Mouse (Mus musculus) heart, embryonic 13.5 days (tissue): ENCODE results near the gene Lcn5. TPM values are rescaled to one million over a fixed set of nuclear protein-coding genes. Genes with fewer than 3 reads are reported as not detected.

Experiments used
- ATAC-seq: fragments of 200-750 bp; cut with Nextera tagmentation; 2 replicates; pipeline ENCODE4 v1.8.0; 2017; ENCODE audit warnings: moderate TSS enrichment; ENCODE audit not compliant: insufficient number of reproducible peaks, low FRiP score, low TSS enrichment; ENCODE audit errors: extremely low read depth
- H3K27ac ChIP-seq: fragments of 300-500 bp; sonication (generic); replicated peaks from 2 replicates; pipeline ENCODE4 v1.5.1; 2015; ENCODE audit warnings: moderate library complexity, mild to moderate bottlenecking, inconsistent platforms
- H3K27me3 ChIP-seq: fragments of 300-500 bp; sonication (generic); replicated peaks from 2 replicates; pipeline ENCODE4 v1.6.1; 2015; ENCODE audit warnings: mild to moderate bottlenecking, inconsistent platforms
- H3K36me3 ChIP-seq: fragments of 300-500 bp; sonication (generic); 2 replicates; pipeline ENCODE4 v1.6.1; 2015; ENCODE audit warnings: mild to moderate bottlenecking, inconsistent platforms
- H3K4me1 ChIP-seq: fragments of 300-500 bp; sonication (generic); 2 replicates; pipeline ENCODE4 v1.6.1; 2015; ENCODE audit warnings: inconsistent platforms
- H3K4me2 ChIP-seq: fragments of 300-500 bp; sonication (generic); 2 replicates; pipeline ENCODE4 v1.6.1; 2015; ENCODE audit warnings: inconsistent platforms, mild to moderate bottlenecking, moderate library complexity
- H3K4me3 ChIP-seq: fragments of 300-500 bp; sonication (generic); 2 replicates; pipeline ENCODE4 v1.5.1; 2015; ENCODE audit warnings: moderate library complexity, mild to moderate bottlenecking, inconsistent platforms
- H3K9ac ChIP-seq: fragments of 300-500 bp; sonication (generic); 2 replicates; pipeline ENCODE4 v1.6.1; 2015; ENCODE audit warnings: inconsistent platforms, mild to moderate bottlenecking, moderate library complexity
- H3K9me3 ChIP-seq: fragments of 300-500 bp; sonication (generic); 2 replicates; pipeline ENCODE4 v1.6.1; 2016; ENCODE audit warnings: inconsistent platforms
- WGBS: fragments of 180-500 bp; shearing (Covaris S2); methylation state at CpG from one replicate; pipeline ENCODE4 v1.1.7; 2015; ENCODE audit warnings: mixed read lengths; 5-methylcytosine and 5-hydroxymethylcytosine counted together
- polyA plus RNA-seq: library from polyadenylated mRNA; unstranded; fragments of >200 nt; fragmentation: Nextera tagmentation; extraction: Ambion mirVana; gene quantifications from 2 replicates; pipeline ENCODE4 v1.2.1, GENCODE M21; 2015

The Lcn5 gene
- polyA plus RNA-seq, 1 experiment from 2014 or later = not detected

GRCm38 (mm10) chr2:25634046-25634445, 23.7 kb upstream of the Lcn5 start:
- no peak for ATAC-seq
- Histone ChIP-seq H3K27ac (no peak overlapping the region), H3K36me3 (no peaks in the 10 kb centered on the region), H3K4me3 (no peak overlapping the region), H3K9ac (no peak overlapping the region), H3K4me2 (no peak overlapping the region), H3K27me3 (peaks cover 3% of the 10 kb centered on the region; the same call in 1 of the 2 replicates), H3K9me3 (no peaks in the 10 kb centered on the region), H3K4me1 (no peaks in the 10 kb centered on the region)
- WGBS = 34% methylated on average over 1 of the region's 1 CpGs

GRCm38 (mm10) chr2:25639890-25640289, 17.9 kb upstream of the Lcn5 start:
- 13% methylated on average over 6 of the region's 6 CpGs for WGBS
- H3K9ac ChIP-seq = no peak overlapping the region
- no peak overlapping the region for H3K27ac ChIP-seq
- ATAC-seq = no peak
- H3K27me3 ChIP-seq = no peaks in the 10 kb centered on the region
- no peaks in the 10 kb centered on the region for H3K36me3 ChIP-seq
- no peaks in the 10 kb centered on the region for H3K9me3 ChIP-seq
- H3K4me1 ChIP-seq = no peaks in the 10 kb centered on the region
- no peak overlapping the region for H3K4me2 ChIP-seq
- no peak overlapping the region for H3K4me3 ChIP-seq

DNA sequence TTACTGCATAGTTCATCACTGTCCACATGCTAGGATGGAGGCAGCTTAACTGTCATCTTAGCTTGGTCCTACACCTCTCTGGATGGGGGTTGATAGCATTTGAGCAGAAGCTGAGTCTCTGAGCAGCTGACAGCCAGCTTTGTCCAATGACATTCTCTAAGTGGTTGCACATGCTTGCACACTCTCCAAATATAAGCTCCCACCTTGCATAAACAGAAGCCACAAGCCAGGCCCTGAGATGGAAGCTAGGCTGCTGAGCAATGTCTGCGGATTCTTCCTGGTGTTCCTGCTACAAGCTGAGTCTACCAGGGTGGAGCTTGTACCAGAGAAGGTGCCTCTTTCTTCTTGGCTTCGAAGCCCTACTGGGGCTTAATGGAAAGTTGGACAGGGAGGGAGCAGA, 4.8 kb upstream of the Lcn5 start, which contains the start of gene Lcn8:
TSS of gene Lcn8 (plus strand) at position 219 of the 400 bp plus-strand sequence.
- Histone ChIP-seq H3K27me3 (peaks cover 28% of the 10 kb centered on the region), H3K4me3 (no peak within 1 kb of the TSS), H3K4me1 (no peaks in the 10 kb centered on the region), H3K9me3 (no peaks in the 10 kb centered on the region), H3K9ac (no peak within 1 kb of the TSS), H3K4me2 (no peak within 1 kb of the TSS), H3K36me3 (no peaks in the 10 kb centered on the region), H3K27ac (no peak within 1 kb of the TSS)
- 64% methylated on average over 2 of the region's 2 CpGs for WGBS
- no peak for ATAC-seq

DNA sequence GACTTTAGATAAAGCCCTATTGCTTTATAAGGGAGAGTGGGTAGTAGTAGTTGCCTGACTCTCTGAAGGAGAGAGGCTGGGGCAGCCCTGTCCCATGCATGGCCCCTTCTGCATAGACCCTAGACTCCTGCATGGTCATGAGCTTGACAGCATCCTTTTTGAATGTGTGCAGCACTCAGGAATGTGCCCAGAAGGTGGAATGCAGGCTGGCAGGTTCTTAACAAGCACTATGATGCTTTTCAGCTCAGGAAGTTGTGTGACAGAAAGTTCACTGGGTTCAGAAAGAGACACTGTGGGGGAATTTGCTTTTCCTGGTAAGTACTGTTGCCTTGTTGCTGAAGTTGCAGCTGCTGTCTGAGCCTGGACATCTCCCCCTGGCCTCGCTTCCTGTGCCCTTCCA, 3.2 kb upstream of the Lcn5 start:
- H3K27ac ChIP-seq = no peak overlapping the region
- peaks cover 28% of the 10 kb centered on the region for H3K27me3 ChIP-seq
- no peaks in the 10 kb centered on the region for H3K36me3 ChIP-seq
- H3K4me2 ChIP-seq = no peak overlapping the region
- H3K9me3 ChIP-seq = no peaks in the 10 kb centered on the region
- ATAC-seq = no peak
- H3K4me1 ChIP-seq = no peaks in the 10 kb centered on the region
- WGBS = 38% methylated on average over 1 of the region's 1 CpGs
- no peak overlapping the region for H3K9ac ChIP-seq
- H3K4me3 ChIP-seq = no peak overlapping the region

DNA sequence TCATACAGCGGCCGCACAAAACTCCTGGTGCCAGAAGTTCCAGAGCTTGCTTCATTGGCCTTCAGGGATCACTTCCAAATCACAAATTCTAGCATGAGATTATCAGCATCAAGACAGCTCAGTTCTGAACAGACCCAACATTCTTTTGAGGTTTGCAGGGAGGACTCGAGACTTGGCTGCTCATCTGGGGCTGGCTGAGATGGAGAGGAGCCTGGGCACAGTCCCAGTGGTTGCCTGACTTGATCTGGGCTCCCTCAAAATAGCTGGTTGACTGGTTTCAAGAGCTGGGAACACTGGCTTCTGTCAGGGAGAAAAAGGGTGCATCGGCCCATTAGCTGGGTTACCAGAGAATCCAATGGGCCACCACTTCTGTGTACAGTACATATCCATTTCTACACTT, 1.1 kb upstream of the Lcn5 start:
- Histone ChIP-seq H3K9ac (no peak overlapping the region), H3K27ac (no peak overlapping the region), H3K9me3 (no peaks in the 10 kb centered on the region), H3K4me1 (no peaks in the 10 kb centered on the region), H3K4me3 (no peak overlapping the region), H3K27me3 (peaks cover 23% of the 10 kb centered on the region), H3K4me2 (no peak overlapping the region), H3K36me3 (no peaks in the 10 kb centered on the region)
- 73% methylated on average over 4 of the region's 4 CpGs for WGBS
- no peak for ATAC-seq

- WGBS = 67% methylated on average over 4 of the region's 4 CpGs
- Histone ChIP-seq H3K4me3 (no peak overlapping the region), H3K9ac (no peak overlapping the region), H3K36me3 (no peaks in the 10 kb centered on the region), H3K4me1 (no peaks in the 10 kb centered on the region), H3K9me3 (no peaks in the 10 kb centered on the region), H3K27ac (no peak overlapping the region), H3K27me3 (peaks cover 23% of the 10 kb centered on the region), H3K4me2 (no peak overlapping the region)
- ATAC-seq = no peak
Measured at GRCm38 (mm10) chr2:25657246-25657645, 506 bp upstream of the Lcn5 start.

- 80% methylated on average over 8 of the region's 8 CpGs for WGBS
- no peaks in the 10 kb centered on the region for H3K4me1 ChIP-seq
- no peak overlapping the region for H3K9ac ChIP-seq
- H3K27ac ChIP-seq = no peak overlapping the region
- H3K27me3 ChIP-seq = peaks cover 7% of the 10 kb centered on the region; the same call in 1 of the 2 replicates
- H3K4me3 ChIP-seq = no peak overlapping the region
- no peaks in the 10 kb centered on the region for H3K36me3 ChIP-seq
- ATAC-seq = no peak
- no peak overlapping the region for H3K4me2 ChIP-seq
- H3K9me3 ChIP-seq = no peaks in the 10 kb centered on the region
Measured at GRCm38 (mm10) chr2:25660279-25660678, 2.5 kb downstream of the Lcn5 start.

- Histone ChIP-seq H3K36me3 (no peaks in the 10 kb centered on the region), H3K4me2 (no peak overlapping the region), H3K27ac (no peak overlapping the region), H3K4me3 (no peak overlapping the region), H3K9me3 (no peaks in the 10 kb centered on the region), H3K27me3 (no peaks in the 10 kb centered on the region), H3K4me1 (no peaks in the 10 kb centered on the region), H3K9ac (no peak overlapping the region)
- ATAC-seq = no peak
- 72% methylated on average over 6 of the region's 6 CpGs for WGBS
Measured at GRCm38 (mm10) chr2:25661245-25661970, 3.7 kb downstream of the Lcn5 start.

- H3K4me1 ChIP-seq = no peaks in the 10 kb centered on the region
- peaks cover 5% of the 10 kb centered on the region; the same call in 1 of the 2 replicates for H3K27me3 ChIP-seq
- no peak for ATAC-seq
- H3K9ac ChIP-seq = no peak overlapping the region
- 68% methylated on average over 1 of the region's 1 CpGs for WGBS
- no peak overlapping the region for H3K27ac ChIP-seq
- H3K9me3 ChIP-seq = no peaks in the 10 kb centered on the region
- no peak overlapping the region for H3K4me3 ChIP-seq
- H3K4me2 ChIP-seq = no peak overlapping the region
- no peaks in the 10 kb centered on the region for H3K36me3 ChIP-seq
Measured at GRCm38 (mm10) chr2:25663511-25663910, 5.8 kb downstream of the Lcn5 start.

DNA sequence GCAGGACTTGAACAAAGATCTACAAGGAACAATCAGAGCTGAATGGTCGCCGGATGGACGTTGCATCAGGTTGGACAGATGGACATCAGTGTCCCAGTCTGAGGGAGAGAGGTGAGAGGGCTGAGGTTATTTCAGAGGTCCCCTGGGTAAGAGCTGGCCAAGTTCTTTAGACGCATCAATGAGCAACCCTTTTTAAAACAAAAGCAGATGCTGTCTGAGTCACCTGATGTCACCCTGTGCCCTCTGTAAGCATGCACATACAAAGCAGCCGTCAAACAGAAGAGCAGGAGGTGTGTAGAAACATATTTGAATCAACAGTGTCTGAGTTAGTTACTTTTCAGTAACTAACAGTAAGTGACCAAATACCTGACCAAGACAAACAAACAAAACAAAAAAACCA, 6.4 kb downstream of the Lcn5 start:
- H3K4me3 ChIP-seq = no peak overlapping the region
- 76% methylated on average over 5 of the region's 5 CpGs for whole genome bisulfite sequencing
- no peaks in the 10 kb centered on the region for H3K4me1 ChIP-seq
- H3K4me2 ChIP-seq = no peak overlapping the region
- no peak for ATAC-seq
- no peaks in the 10 kb centered on the region for H3K9me3 ChIP-seq
- H3K36me3 ChIP-seq = no peaks in the 10 kb centered on the region
- no peak overlapping the region for H3K9ac ChIP-seq
- no peak overlapping the region for H3K27ac ChIP-seq
- peaks cover 5% of the 10 kb centered on the region; the same call in 1 of the 2 replicates for H3K27me3 ChIP-seq

DNA sequence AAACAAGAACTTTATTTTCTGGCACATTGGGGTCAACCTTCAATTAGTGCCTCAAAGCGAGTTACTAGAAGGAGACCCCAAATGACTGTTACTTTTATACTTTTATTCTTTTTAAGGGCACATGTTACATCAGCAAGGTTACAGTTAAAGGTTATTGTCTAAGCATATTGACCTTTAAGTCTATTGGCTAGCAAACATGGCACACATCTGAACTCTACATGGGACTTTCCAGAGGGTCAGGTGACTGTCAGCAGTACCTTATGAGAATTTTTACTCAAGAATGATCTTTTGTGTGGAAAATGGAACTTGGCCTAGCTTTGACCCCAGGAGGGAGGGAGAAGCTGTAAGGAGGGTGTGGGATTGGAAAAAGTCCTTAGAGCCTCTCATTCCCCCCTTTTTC, 8.8 kb downstream of the Lcn5 start:
- no peaks in the 10 kb centered on the region for H3K4me1 ChIP-seq
- no peak for ATAC-seq
- peaks cover 5% of the 10 kb centered on the region; the same call in 1 of the 2 replicates for H3K27me3 ChIP-seq
- no peak overlapping the region for H3K9ac ChIP-seq
- no peaks in the 10 kb centered on the region for H3K9me3 ChIP-seq
- H3K36me3 ChIP-seq = no peaks in the 10 kb centered on the region
- no peak overlapping the region for H3K4me3 ChIP-seq
- no peak overlapping the region for H3K4me2 ChIP-seq
- WGBS = 53% methylated on average over 1 of the region's 1 CpGs
- H3K27ac ChIP-seq = no peak overlapping the region

GRCm38 (mm10) chr2:25676486-25676885, 18.7 kb downstream of the Lcn5 start, which contains the start of gene Lcn6:
Gene Lcn6 (plus strand): TSS chr2:25676786.
- 84% methylated on average over 3 of the region's 3 CpGs for WGBS

More at GRCm38 (mm10) chr2:25676486-25676885, 18.7 kb downstream of the Lcn5 start, which contains the start of gene Lcn6:
- Histone ChIP-seq H3K9ac (no peak within 1 kb of the TSS), H3K27ac (no peak within 1 kb of the TSS), H3K4me1 (no peaks in the 10 kb centered on the region), H3K4me2 (no peak within 1 kb of the TSS), H3K27me3 (peaks cover 10% of the 10 kb centered on the region; the same call in 1 of the 2 replicates), H3K36me3 (no peaks in the 10 kb centered on the region), H3K4me3 (no peak within 1 kb of the TSS), H3K9me3 (no peaks in the 10 kb centered on the region)
- no peak for ATAC-seq
